Mouse (Mus musculus) liver, adult 2 months (tissue): ENCODE data around the gene Tor2a.

Experiments used
- CTCF ChIP-seq: fragments of 200-500 bp; IDR thresholded peaks from 2 replicates; pipeline ENCODE4 v1.5.1; 2011; ENCODE audit warnings: low read depth, low read length, control low read depth
- POLR2A ChIP-seq: fragments of 200-500 bp; IDR thresholded peaks from 2 replicates; pipeline ENCODE4 v1.6.1; 2011; ENCODE audit warnings: low read length, control low read depth; ENCODE audit not compliant: insufficient read depth; ENCODE audit errors: extremely low read depth

- TF ChIP-seq CTCF, result no peak
- no peak for TF ChIP-seq POLR2A
These were observed 37.0 kb upstream of the Tor2a start for GRCm38 (mm10) chr2:32720053-32720452.
